Mouse (Mus musculus) embryonic facial prominence, embryonic 13.5 days (tissue): Measurements from ENCODE around the gene Olfr149. TPM values are rescaled to one million over a fixed set of nuclear protein-coding genes. Genes with fewer than 3 reads are reported as not detected.
"Not testable (repeated sequence)": the region's sequence is repeated elsewhere in the genome, so short reads cannot be mapped to it uniquely, and the experiment has no call there.

Experiments used
- ATAC-seq: fragments of 200-750 bp; cut with Nextera tagmentation; 2 replicates; pipeline ENCODE4 v1.8.0; 2017; ENCODE audit warnings: low read depth; ENCODE audit not compliant: insufficient number of reproducible peaks, insufficient read depth, low FRiP score, low TSS enrichment
- H3K27ac ChIP-seq: fragments of 300-500 bp; sonication (generic); 2 replicates; pipeline ENCODE4 v1.5.1; 2015; ENCODE audit warnings: moderate library complexity, mild to moderate bottlenecking, inconsistent platforms
- H3K27me3 ChIP-seq: fragments of 300-500 bp; sonication (generic); 2 replicates; pipeline ENCODE4 v1.6.1; 2015; ENCODE audit warnings: mild to moderate bottlenecking, inconsistent platforms
- H3K36me3 ChIP-seq: fragments of 300-500 bp; sonication (generic); 2 replicates; pipeline ENCODE4 v1.6.1; 2015; ENCODE audit warnings: mild to moderate bottlenecking, inconsistent platforms
- H3K4me1 ChIP-seq: fragments of 300-500 bp; sonication (generic); 2 replicates; pipeline ENCODE4 v1.6.1; 2015; ENCODE audit warnings: inconsistent platforms
- H3K4me2 ChIP-seq: fragments of 300-500 bp; sonication (generic); 2 replicates; pipeline ENCODE4 v1.6.1; 2015; ENCODE audit warnings: moderate library complexity, mild to moderate bottlenecking, inconsistent platforms
- H3K4me3 ChIP-seq: fragments of 300-500 bp; sonication (generic); 2 replicates; pipeline ENCODE4 v1.5.1; 2015; ENCODE audit warnings: mild to moderate bottlenecking, inconsistent platforms
- H3K9ac ChIP-seq: fragments of 300-500 bp; sonication (generic); 2 replicates; pipeline ENCODE4 v1.6.1; 2015; ENCODE audit warnings: mild to moderate bottlenecking, inconsistent platforms
- H3K9me3 ChIP-seq: fragments of 300-500 bp; sonication (generic); 2 replicates; pipeline ENCODE4 v1.6.1; 2016; ENCODE audit warnings: inconsistent platforms
- WGBS: fragments of 180-500 bp; shearing (Covaris S2); methylation state at CpG from one replicate; pipeline ENCODE4 v1.1.7; 2015; ENCODE audit warnings: mixed read lengths; 5-methylcytosine and 5-hydroxymethylcytosine counted together
- polyA plus RNA-seq: library from polyadenylated mRNA; unstranded; fragments of >200 nt; fragmentation: Nextera tagmentation; extraction: Ambion mirVana; gene quantifications from 2 replicates; pipeline ENCODE4 v1.2.1, GENCODE M21; 2015

Gene Olfr149
- polyA plus RNA-seq = not detected in 2 replicates

- Histone ChIP-seq H3K27me3 (no peaks in the 10 kb centered on the region), H3K27ac (no peak within 1 kb of the TSS), H3K4me3 (no peak within 1 kb of the TSS), H3K4me2 (no peak within 1 kb of the TSS), H3K9me3 (no peaks in the 10 kb centered on the region), H3K9ac (no peak within 1 kb of the TSS), H3K36me3 (no peaks in the 10 kb centered on the region), H3K4me1 (no peaks in the 10 kb centered on the region)
- ATAC-seq = no peak
Observed at GRCm38 (mm10) chr9:39707017-39707416, at the start of gene Olfr149. TSS of gene Olfr149 (minus strand) at chr9:39707117.

DNA sequence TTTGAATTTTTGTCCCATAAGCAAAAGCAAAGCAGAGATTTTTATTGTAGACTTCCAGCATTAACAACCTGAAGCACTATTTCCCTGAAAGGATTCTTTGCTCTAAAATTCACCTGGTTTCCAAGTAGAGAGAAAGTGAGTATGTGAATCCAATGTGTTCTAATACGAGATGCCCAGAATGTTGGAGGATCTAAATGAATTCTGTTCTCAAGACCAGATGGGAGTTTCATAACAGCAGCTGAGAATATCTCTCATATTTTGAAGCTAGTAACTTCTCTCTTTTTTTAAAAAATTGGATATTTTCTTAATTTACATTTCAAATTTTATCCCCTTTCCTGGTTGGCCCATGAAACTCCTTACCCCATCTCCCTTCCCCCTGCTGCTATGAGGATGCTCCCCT, 39.5 kb upstream of the Olfr149 start:
- H3K9me3 ChIP-seq = no peaks in the 10 kb centered on the region
- H3K4me2 ChIP-seq = no peak overlapping the region
- H3K4me1 ChIP-seq = no peaks in the 10 kb centered on the region
- no peak overlapping the region for H3K27ac ChIP-seq
- no peak overlapping the region for H3K9ac ChIP-seq
- no peak overlapping the region for H3K4me3 ChIP-seq
- no peak for ATAC-seq
- no peaks in the 10 kb centered on the region for H3K27me3 ChIP-seq
- 83% methylated on average over 1 of the region's 1 CpGs for WGBS
- H3K36me3 ChIP-seq = no peaks in the 10 kb centered on the region

GRCm38 (mm10) chr9:39745949-39746348, 39.0 kb upstream of the Olfr149 start, which contains the start of gene Olfr967:
TSS of gene Olfr967 (plus strand) at chr9:39746249.
- Histone ChIP-seq H3K27ac (no peak within 1 kb of the TSS), H3K4me1 (no peaks in the 10 kb centered on the region), H3K4me2 (no peak within 1 kb of the TSS), H3K27me3 (no peaks in the 10 kb centered on the region), H3K4me3 (no peak within 1 kb of the TSS), H3K9me3 (no peaks in the 10 kb centered on the region), H3K9ac (no peak within 1 kb of the TSS), H3K36me3 (no peaks in the 10 kb centered on the region)
- no peak for ATAC-seq

- Histone ChIP-seq H3K9me3 (no peaks in the 10 kb centered on the region), H3K27ac (no peak overlapping the region), H3K4me2 (no peak overlapping the region), H3K4me1 (no peaks in the 10 kb centered on the region), H3K4me3 (no peak overlapping the region), H3K27me3 (no peaks in the 10 kb centered on the region), H3K36me3 (no peaks in the 10 kb centered on the region), H3K9ac (no peak overlapping the region)
- no peak for ATAC-seq
- WGBS = 84% methylated on average over 1 of the region's 1 CpGs
Observed at GRCm38 (mm10) chr9:39740741-39741140, 33.8 kb upstream of the Olfr149 start.

DNA sequence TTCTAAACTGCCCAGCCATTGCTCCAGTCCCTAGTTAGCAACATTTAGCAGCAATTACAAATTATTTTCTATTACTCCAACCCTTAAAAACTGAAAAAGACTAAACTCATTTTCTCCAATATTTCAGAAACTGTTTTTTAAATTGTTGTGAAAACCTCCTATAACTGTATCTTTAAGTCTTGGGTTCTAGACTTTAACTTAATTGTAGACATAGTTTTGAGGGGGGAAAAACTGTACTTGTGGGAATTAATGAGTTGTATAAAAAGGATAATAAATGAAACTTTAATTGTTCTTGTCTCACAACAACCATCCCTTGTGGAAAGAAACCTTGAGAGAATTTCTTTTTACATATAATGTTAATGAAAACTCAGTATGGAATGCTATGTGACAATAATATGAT, 23.8 kb upstream of the Olfr149 start, which contains the start of gene Olfr150:
Gene Olfr150 (plus strand): TSS at position 301 of the 400 bp plus-strand sequence.
- H3K9me3 ChIP-seq = no peaks in the 10 kb centered on the region
- no peak within 1 kb of the TSS for H3K4me2 ChIP-seq
- H3K9ac ChIP-seq = no peak within 1 kb of the TSS
- H3K36me3 ChIP-seq = no peaks in the 10 kb centered on the region
- H3K4me3 ChIP-seq = no peak within 1 kb of the TSS
- no peaks in the 10 kb centered on the region for H3K27me3 ChIP-seq
- H3K4me1 ChIP-seq = no peaks in the 10 kb centered on the region
- no peak for ATAC-seq
- H3K27ac ChIP-seq = no peak within 1 kb of the TSS

DNA sequence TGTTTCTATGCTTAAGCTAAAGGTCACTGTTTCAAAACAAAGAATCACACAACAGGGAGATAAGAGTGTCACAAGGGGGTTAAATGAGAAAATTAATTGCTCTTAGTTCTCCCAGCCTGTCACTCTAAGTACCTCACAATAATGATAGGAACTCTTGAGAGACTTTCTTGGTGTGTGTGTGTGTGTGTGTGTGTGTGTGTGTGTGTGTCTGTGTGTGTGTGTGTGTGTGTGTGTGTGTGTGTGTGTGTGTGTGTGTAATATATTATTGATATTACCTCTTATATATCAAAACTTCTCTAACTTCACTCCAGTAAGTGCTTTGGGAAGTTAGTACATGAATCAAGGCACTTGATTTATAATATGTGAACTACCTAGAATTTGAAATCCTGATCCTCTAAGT, 4.1 kb upstream of the Olfr149 start, which contains the start of gene Olfr965:
Gene Olfr965 (plus strand): TSS at position 301 of the 400 bp plus-strand sequence.
- H3K27ac ChIP-seq = no peak within 1 kb of the TSS
- no peak within 1 kb of the TSS for H3K4me2 ChIP-seq
- H3K4me3 ChIP-seq = no peak within 1 kb of the TSS
- no peaks in the 10 kb centered on the region for H3K4me1 ChIP-seq
- ATAC-seq = no peak
- H3K9me3 ChIP-seq = no peaks in the 10 kb centered on the region
- no peaks in the 10 kb centered on the region for H3K27me3 ChIP-seq
- no peaks in the 10 kb centered on the region for H3K36me3 ChIP-seq
- H3K9ac ChIP-seq = no peak within 1 kb of the TSS

- Histone ChIP-seq H3K9ac (no peak overlapping the region), H3K4me3 (no peak overlapping the region), H3K4me1 (no peaks in the 10 kb centered on the region), H3K36me3 (no peaks in the 10 kb centered on the region), H3K27ac (no peak overlapping the region), H3K27me3 (no peaks in the 10 kb centered on the region), H3K9me3 (no peaks in the 10 kb centered on the region), H3K4me2 (no peak overlapping the region)
- no peak for ATAC-seq
- WGBS = 70% methylated on average over 3 of the region's 3 CpGs
Observed at GRCm38 (mm10) chr9:39708958-39709357, 2.0 kb upstream of the Olfr149 start.

GRCm38 (mm10) chr9:39701123-39701522, 5.8 kb downstream of the Olfr149 start:
- WGBS = 78% methylated on average over 8 of the region's 8 CpGs
- not testable (repeated sequence) for H3K36me3 ChIP-seq, H3K4me3 ChIP-seq, H3K27me3 ChIP-seq, H3K27ac ChIP-seq, H3K9me3 ChIP-seq, H3K4me1 ChIP-seq, H3K4me2 ChIP-seq, H3K9ac ChIP-seq, ATAC-seq

- H3K36me3 ChIP-seq = no peaks in the 10 kb centered on the region
- H3K27ac ChIP-seq = no peak overlapping the region
- no peaks in the 10 kb centered on the region for H3K9me3 ChIP-seq
- no peak overlapping the region for H3K4me2 ChIP-seq
- ATAC-seq = no peak
- no peak overlapping the region for H3K9ac ChIP-seq
- no peaks in the 10 kb centered on the region for H3K4me1 ChIP-seq
- H3K27me3 ChIP-seq = no peaks in the 10 kb centered on the region
- no peak overlapping the region for H3K4me3 ChIP-seq
- 40% methylated on average over 2 of the region's 2 CpGs for WGBS
Observed at GRCm38 (mm10) chr9:39679280-39679679, 27.6 kb downstream of the Olfr149 start.

GRCm38 (mm10) chr9:39678557-39678956, 28.4 kb downstream of the Olfr149 start:
- H3K27ac ChIP-seq = no peak overlapping the region
- H3K27me3 ChIP-seq = no peaks in the 10 kb centered on the region
- no peaks in the 10 kb centered on the region for H3K4me1 ChIP-seq
- no peak overlapping the region for H3K4me2 ChIP-seq
- no peaks in the 10 kb centered on the region for H3K36me3 ChIP-seq
- ATAC-seq = no peak
- H3K9me3 ChIP-seq = no peaks in the 10 kb centered on the region
- WGBS = 96% methylated on average over 2 of the region's 2 CpGs
- H3K9ac ChIP-seq = no peak overlapping the region
- H3K4me3 ChIP-seq = no peak overlapping the region

DNA sequence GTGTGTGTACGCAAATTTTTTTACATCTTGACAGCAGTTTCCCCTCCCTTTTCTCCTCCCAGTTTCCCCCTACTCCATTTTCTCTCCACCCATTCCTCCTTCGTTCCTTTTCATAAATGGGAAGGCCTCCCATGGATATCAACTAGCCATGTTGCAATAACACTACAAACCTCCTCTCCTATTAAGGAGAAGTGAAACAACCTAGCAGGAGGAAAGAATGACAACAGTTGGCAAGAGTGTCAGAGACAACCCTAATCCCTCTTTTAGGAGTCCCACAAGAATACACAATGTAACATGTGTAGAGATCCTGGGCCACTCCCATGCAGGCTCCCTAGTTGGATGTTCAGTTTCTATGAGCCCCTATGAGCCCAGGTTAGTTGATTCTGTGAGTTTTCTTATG, 32.1 kb downstream of the Olfr149 start:
- Histone ChIP-seq H3K4me3 (no peak overlapping the region), H3K4me1 (no peaks in the 10 kb centered on the region), H3K27ac (no peak overlapping the region), H3K27me3 (no peaks in the 10 kb centered on the region), H3K4me2 (no peak overlapping the region), H3K9ac (no peak overlapping the region), H3K9me3 (no peaks in the 10 kb centered on the region), H3K36me3 (no peaks in the 10 kb centered on the region)
- WGBS = 78% methylated on average over 2 of the region's 2 CpGs
- ATAC-seq = no peak

DNA sequence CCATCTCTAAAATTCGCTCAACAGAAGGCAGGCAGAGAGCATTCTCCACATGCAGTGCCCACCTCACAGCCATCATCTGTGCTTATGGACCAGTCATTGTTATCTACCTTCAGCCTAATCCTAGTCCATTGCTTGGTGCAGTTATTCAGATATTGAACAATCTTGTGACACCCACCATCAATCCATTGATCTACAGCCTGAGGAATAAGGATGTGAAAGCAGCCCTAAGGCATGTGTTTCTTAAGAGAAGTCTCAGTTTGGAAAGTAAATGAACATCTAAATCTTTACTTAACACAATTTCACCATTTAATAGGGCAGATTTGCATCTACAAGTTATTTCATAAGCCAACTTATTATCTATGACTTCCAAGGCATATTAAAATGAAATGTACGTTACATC, 37.2 kb downstream of the Olfr149 start:
- Histone ChIP-seq H3K27me3 (no peaks in the 10 kb centered on the region), H3K4me2 (no peak overlapping the region), H3K36me3 (no peaks in the 10 kb centered on the region), H3K27ac (no peak overlapping the region), H3K9me3 (no peaks in the 10 kb centered on the region), H3K9ac (no peak overlapping the region), H3K4me3 (no peak overlapping the region), H3K4me1 (no peaks in the 10 kb centered on the region)
- no peak for ATAC-seq
- WGBS = 80% methylated on average over 2 of the region's 2 CpGs

GRCm38 (mm10) chr9:39666905-39667304, 40.0 kb downstream of the Olfr149 start, which contains the start of gene Olfr963:
TSS of gene Olfr963 (plus strand) at chr9:39667205.
- 87% methylated on average over 1 of the region's 1 CpGs for WGBS
- no peak within 1 kb of the TSS for H3K4me3 ChIP-seq
- no peak within 1 kb of the TSS for H3K27ac ChIP-seq
- ATAC-seq = no peak
- H3K27me3 ChIP-seq = no peaks in the 10 kb centered on the region
- no peaks in the 10 kb centered on the region for H3K4me1 ChIP-seq
- H3K36me3 ChIP-seq = no peaks in the 10 kb centered on the region
- no peak within 1 kb of the TSS for H3K9ac ChIP-seq
- H3K4me2 ChIP-seq = no peak within 1 kb of the TSS
- H3K9me3 ChIP-seq = no peaks in the 10 kb centered on the region
